Mouse (Mus musculus) ovary, postnatal 10 days (tissue): ENCODE data around the gene Dcaf11.

ENCODE experiments used
- DNase-seq: peaks from one replicate; pipeline ENCODE4 v3.0.0; 2022; ENCODE audit warnings: low spot score

Dcaf11 gene

GRCm38 (mm10) chr14:55557003-55557402, 2.8 kb upstream of the Dcaf11 start:
- DNase-seq = peak; percentile 48

DNA sequence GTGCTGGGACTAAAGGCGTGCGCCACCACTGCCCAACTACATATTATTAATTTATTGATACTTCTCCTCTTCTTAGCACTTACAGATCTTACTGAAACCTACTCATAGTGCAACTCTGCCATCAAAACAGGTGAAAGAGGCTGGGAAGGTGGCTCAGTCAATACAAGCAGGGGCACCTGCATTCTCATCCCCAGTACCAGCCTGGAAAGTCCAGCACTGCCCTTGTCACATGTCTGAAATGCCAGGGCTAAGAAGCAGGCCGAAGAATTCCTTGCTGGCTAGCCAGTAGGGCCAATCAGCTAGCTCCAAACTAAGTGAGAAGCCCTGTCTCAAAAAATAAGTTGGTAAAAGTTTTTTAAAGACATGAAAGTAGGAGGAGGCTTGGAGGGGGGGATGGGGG, 2.2 kb upstream of the Dcaf11 start:
- no peak for DNase-seq

GRCm38 (mm10) chr14:55558740-55559448, 912 bp upstream of the Dcaf11 start:
- no peak for DNase-seq

DNA sequence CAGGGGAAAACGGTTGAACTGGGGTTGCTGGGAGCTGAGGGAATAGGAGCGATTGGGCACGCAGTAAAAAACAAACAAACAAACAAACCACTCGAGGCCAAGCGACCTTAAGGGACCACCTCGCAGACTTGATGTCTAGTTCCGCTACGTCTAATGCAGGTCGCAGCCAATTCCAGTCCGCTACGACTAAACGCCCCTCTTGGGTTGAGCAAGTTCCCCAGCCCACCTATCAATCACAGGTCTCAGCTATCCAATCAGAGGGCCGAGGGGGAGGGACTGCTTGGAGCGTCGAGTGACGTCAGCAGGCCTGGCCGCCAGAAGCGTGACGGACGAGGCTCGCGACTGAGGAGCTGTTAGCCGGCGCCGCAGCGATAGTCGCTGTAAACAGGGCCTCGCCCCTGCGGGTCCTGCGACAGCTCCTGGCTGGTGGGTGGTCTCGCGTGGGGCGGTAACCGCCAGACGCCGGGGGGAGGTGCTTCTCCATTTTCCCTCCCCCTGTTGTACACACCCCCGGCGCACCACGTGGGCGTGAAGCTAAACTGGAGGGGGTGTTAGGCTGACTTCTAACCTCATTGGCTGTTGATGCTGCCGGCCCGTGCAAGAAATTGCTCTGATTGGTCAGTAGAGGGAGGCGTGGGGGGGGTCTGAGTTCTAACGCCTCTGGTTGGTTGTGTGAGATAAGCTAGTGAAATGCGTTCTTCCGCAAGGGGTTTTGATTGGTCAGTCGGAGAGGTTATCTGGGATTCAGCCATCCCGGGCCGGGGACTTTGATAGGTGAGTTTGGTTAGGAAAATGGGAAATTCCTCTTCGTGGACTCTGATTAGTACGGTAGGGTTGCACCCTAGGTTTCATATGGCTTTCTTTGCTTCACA, 632 bp downstream of the Dcaf11 start, which contains the start of gene A730061H03Rik:
TSS of gene A730061H03Rik (minus strand) at position 205 of the 872 bp plus-strand sequence.
- DNase-seq = peak; percentile 95

DNA sequence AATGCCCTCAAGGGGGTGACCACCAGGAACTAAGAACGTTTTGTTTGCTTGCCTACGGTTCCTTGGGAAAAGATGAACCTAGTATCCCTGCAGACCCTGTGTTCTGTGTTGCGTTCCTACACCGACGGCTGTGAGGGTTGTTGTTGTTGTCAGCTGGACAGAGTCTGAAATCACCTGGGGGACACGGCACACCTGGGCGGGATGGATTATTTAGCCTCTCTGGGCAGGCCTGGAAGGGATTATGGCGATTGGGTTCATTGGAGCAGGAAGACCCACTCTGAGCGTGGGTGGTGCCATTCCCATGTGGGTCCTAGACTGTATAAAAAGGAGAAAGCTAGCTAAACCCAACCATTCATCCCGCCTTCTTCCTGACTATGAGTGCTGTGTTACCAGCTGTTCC, 2.1 kb downstream of the Dcaf11 start:
- no peak for DNase-seq

DNA sequence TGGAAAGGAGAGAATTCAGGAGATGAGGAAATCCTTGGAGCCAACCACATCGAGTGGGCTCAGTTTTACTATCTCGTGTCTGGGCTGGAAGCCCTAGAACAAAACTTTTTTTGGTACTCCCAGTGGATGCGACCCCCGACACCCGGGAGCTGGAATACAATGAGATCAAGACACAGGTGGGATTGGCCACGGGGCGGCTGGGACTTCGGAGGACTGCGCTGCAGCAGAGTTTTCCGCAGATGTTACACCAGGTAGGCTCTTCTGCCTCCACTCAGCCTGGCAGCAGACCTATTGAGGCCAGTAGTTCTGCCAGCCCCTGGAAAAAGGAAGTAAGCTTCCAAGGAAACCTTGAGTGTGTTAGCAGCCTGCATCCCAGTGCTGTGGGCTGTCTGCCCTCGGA, 3.4 kb downstream of the Dcaf11 start:
- DNase-seq = no peak

- no peak for DNase-seq
Observed at GRCm38 (mm10) chr14:55565748-55566147, 5.9 kb downstream of the Dcaf11 start.

- no peak for DNase-seq
Observed at GRCm38 (mm10) chr14:55567496-55567895, 7.7 kb downstream of the Dcaf11 start.

- no peak for DNase-seq
Observed at GRCm38 (mm10) chr14:55570588-55570987, 10.8 kb downstream of the Dcaf11 start.

- DNase-seq = no peak
Observed at GRCm38 (mm10) chr14:55571760-55572159, 12.0 kb downstream of the Dcaf11 start.

DNA sequence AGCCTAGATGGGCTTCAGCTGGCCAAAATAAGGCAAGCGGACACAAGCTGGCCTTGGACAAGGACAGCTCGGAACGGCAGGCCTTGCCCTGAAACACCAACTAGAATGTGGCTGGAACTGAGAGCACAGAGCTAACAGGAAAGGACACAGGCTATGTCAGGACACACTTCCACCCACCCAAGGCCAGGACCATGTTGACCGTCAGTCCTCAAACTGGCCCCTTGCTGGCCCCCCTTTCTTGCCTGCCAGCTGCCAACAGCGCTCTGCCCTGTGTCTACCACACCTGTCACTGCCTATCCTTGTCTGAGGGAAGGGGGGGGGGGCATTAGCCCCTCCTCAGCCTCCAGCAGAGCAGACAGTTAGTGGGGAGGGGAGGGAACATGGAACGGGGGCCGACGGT, 15.5 kb downstream of the Dcaf11 start, which contains the start of gene Fitm1:
TSS of gene Fitm1 (plus strand) at position 316 of the 400 bp plus-strand sequence.
- no peak for DNase-seq

DNA sequence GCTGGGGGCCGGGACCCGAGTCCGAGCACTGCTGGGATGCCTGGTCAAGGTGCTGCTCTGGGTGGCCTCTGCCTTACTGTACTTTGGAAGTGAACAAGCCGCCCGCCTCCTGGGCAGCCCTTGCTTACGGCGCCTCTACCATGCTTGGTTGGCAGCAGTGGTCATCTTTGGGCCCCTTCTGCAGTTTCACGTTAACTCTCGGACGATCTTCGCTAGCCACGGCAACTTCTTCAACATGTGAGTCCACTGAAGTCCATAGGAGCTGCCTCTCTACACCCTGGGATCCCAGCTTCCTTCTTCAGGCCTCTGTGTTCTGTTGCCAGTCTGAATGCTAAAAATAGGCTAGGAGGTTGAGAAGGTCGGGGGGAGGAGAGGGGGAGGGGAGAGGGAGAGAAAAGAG, 15.9 kb downstream of the Dcaf11 start:
- no peak for DNase-seq

- no peak for DNase-seq
Observed at GRCm38 (mm10) chr14:55576376-55576775, 16.6 kb downstream of the Dcaf11 start.

DNA sequence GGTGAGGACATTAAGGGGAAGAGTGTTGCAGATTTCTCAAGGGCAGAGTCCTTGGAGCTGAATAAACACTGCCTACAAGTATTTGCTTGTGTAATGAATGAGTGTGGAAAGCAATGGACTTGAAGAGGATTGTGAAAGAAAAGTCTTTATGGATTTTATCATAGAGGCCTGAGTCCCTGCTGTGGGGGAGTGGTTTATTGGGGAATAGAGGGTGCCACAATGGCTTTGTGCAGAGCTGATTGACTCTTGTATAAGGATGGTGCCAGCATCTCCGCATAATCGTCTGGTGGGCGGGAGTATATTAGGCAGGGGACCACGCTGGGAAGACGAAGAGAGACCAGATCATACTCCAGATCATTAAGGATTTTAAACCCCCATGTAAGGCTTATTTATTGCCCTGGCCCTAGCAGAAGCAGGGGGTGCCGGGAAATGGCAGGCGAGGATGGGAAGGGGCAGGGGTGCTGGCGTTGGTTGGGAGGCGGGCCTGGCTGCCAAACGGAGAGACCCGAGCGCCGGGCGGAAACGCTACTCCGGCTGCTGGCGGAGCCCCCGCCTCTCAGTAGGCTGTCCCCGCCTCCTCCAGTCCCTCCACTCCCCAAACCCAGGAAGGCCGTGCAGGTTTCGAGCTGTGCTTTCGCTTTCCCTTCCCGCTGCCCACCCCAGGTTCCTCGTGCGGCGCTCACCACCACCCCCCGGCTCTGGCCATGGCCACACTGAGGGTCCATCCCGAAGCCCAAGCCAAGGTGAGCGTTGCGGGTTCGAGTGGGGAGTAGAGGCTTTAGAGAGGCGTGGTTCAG, 18.3 kb downstream of the Dcaf11 start, which contains the start of gene Psme1:
TSS of gene Psme1 (plus strand) at position 253 of the 797 bp plus-strand sequence.
- peak; percentile 52 for DNase-seq

- peak; percentile 31 for DNase-seq
Observed at GRCm38 (mm10) chr14:55578668-55579269, 19.0 kb downstream of the Dcaf11 start.

GRCm38 (mm10) chr14:55579511-55580496, 20.0 kb downstream of the Dcaf11 start:
- DNase-seq = no peak

GRCm38 (mm10) chr14:55580731-55581130, 20.9 kb downstream of the Dcaf11 start:
- no peak for DNase-seq

DNA sequence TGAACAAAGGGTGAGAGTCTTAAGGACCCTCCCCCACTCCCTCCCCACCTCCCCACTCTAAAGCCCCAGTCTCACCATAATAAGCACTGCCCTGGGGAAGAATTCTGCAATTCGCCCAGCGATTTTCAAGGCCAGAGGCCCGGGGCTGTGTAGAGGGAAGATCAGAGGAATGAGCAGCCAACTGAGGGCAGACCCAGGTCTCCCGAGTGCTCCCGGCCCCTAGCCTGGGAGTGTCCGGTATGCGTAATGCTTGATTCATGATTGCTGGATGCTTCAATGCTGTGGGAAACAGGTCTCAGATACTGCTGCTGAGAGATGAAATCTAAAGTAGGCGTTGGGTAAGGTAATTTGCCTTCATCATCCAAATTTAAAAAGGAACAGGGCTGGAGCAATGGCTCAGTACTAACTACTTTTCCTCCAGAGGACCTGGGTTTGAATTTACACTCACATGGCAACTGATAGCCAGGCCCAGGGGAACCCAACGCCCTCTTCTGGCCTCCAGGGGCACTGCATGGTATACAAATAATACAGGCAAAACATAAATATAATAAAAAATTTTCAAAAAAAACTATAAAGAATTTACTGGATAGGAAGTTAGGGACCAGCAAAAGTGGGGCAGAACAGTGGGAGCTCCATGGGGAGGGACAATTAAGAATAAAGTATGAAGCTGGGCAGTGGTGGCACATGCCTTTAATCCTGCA, 22.3 kb downstream of the Dcaf11 start:
- no peak for DNase-seq

DNA sequence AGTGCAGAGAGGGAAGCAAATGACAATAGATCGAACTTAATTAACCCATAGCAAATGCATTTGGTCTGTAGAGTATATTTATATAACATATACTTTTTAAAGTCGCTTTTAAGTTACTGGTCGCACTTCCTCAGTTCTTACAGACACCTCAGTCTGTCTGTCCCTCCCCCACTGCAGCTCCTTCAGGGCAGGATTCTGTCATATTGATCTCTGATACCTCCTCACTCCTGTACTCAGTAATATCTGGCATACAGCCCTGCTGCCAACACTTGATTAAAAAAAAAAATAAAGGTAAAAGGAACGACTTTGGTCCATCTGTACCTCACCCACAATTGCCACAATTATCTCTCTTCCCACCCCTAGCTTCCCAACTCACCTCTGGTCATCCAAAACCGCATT, 24.5 kb downstream of the Dcaf11 start:
- no peak for DNase-seq
